Mouse (Mus musculus): ENCODE data around the gene Bzw2. TPM values are rescaled to one million over a fixed set of nuclear protein-coding genes. Genes with fewer than 3 reads are reported as not detected.
A peak's percentile ranks its signal among the peaks of the same experiment; 100 is the strongest.
"Not testable (repeated sequence)": the region's sequence is repeated elsewhere in the genome, so short reads cannot be mapped to it uniquely, and the experiment has no call there.

Bzw2 gene
- 258 and 260 TPM in 2 replicates for polyA plus RNA-seq (2016; fragmentation: Nextera tagmentation; extraction: Ambion mirVana)

GRCm38 (mm10) chr12:36157638-36158308 lies at the start of gene Bzw2:
Gene Bzw2 (minus strand): TSS chr12:36158080.
- Histone ChIP-seq H3K9me3 (no peaks in the 10 kb centered on the region), H3K4me3 (peak within 1 kb of the TSS; percentile 76), H3K27ac (peak within 1 kb of the TSS; percentile 96), H3K4me1 (replicated peaks) (peaks cover 33% of the 10 kb centered on the region), H3K27me3 (ENCODE audit: insufficient read depth, poor library complexity, severe bottlenecking) (no peaks in the 10 kb centered on the region), H3K36me3 (peaks cover 10% of the 10 kb centered on the region; the same call in 1 of the 2 replicates)
- DNase-seq (ENCODE audit: low spot score): peak; percentile 66
- 5% methylated on average over 26 of the region's 26 CpGs for WGBS

- 56% methylated on average over 9 of the region's 9 CpGs for WGBS
- Histone ChIP-seq H3K27ac (no peak overlapping the region), H3K36me3 (no peaks in the 10 kb centered on the region), H3K27me3 (ENCODE audit: insufficient read depth, poor library complexity, severe bottlenecking) (no peaks in the 10 kb centered on the region), H3K4me3 (0 out of 2 replicates have a peak overlapping the region, but pooled peaks have one; percentile 20), H3K9me3 (no peaks in the 10 kb centered on the region), H3K4me1 (replicated peaks) (peaks cover 13% of the 10 kb centered on the region; the same call in 1 of the 2 replicates)
- DNase-seq (ENCODE audit: low spot score): peak; percentile 75
Observed at GRCm38 (mm10) chr12:36207072-36207799, 49.4 kb upstream of the Bzw2 start.

GRCm38 (mm10) chr12:36205579-36206119 lies 47.8 kb upstream of the Bzw2 start:
- not testable (repeated sequence) for H3K4me3 ChIP-seq; H3K9me3 ChIP-seq; DNase-seq (ENCODE audit: low spot score); H3K27ac ChIP-seq; H3K36me3 ChIP-seq; H3K27me3 ChIP-seq (ENCODE audit: insufficient read depth, poor library complexity, severe bottlenecking)
- WGBS: 50% methylated on average over 5 of the region's 5 CpGs
- H3K4me1 ChIP-seq (replicated peaks): peaks cover 13% of the 10 kb centered on the region; the same call in 1 of the 2 replicates

- H3K27ac ChIP-seq: no peak overlapping the region
- WGBS: 95% methylated on average over 7 of the region's 7 CpGs
- peaks cover 82% of the 10 kb centered on the region for H3K36me3 ChIP-seq
- H3K4me3 ChIP-seq: no peak overlapping the region
- H3K9me3 ChIP-seq: peaks cover 29% of the 10 kb centered on the region
- no peaks in the 10 kb centered on the region for H3K27me3 ChIP-seq (ENCODE audit: insufficient read depth, poor library complexity, severe bottlenecking)
- no peaks in the 10 kb centered on the region for H3K4me1 ChIP-seq (replicated peaks)
- DNase-seq (ENCODE audit: low spot score): no peak
Observed at GRCm38 (mm10) chr12:36194976-36195375, 37.1 kb upstream of the Bzw2 start.

- H3K27me3 ChIP-seq (ENCODE audit: insufficient read depth, poor library complexity, severe bottlenecking): no peaks in the 10 kb centered on the region
- peaks cover 83% of the 10 kb centered on the region for H3K36me3 ChIP-seq
- H3K9me3 ChIP-seq: no peaks in the 10 kb centered on the region
- H3K4me3 ChIP-seq: no peak overlapping the region
- no peak overlapping the region for H3K27ac ChIP-seq
- H3K4me1 ChIP-seq (replicated peaks): no peaks in the 10 kb centered on the region
- DNase-seq (ENCODE audit: low spot score): no peak
- WGBS: 93% methylated on average over 5 of the region's 5 CpGs
Observed at GRCm38 (mm10) chr12:36190343-36190742, 32.5 kb upstream of the Bzw2 start.

- no peak overlapping the region for H3K4me3 ChIP-seq
- H3K9me3 ChIP-seq: no peaks in the 10 kb centered on the region
- H3K4me1 ChIP-seq (replicated peaks): no peaks in the 10 kb centered on the region
- no peak for DNase-seq (ENCODE audit: low spot score)
- H3K36me3 ChIP-seq: peaks cover 76% of the 10 kb centered on the region
- no peak overlapping the region for H3K27ac ChIP-seq
- no peaks in the 10 kb centered on the region for H3K27me3 ChIP-seq (ENCODE audit: insufficient read depth, poor library complexity, severe bottlenecking)
- 97% methylated on average over 3 of the region's 3 CpGs for WGBS
Observed at GRCm38 (mm10) chr12:36189610-36190009, 31.7 kb upstream of the Bzw2 start.

GRCm38 (mm10) chr12:36187081-36187480 lies 29.2 kb upstream of the Bzw2 start:
- Histone ChIP-seq H3K9me3 (no peaks in the 10 kb centered on the region), H3K27ac (no peak overlapping the region), H3K4me1 (replicated peaks) (no peaks in the 10 kb centered on the region), H3K27me3 (ENCODE audit: insufficient read depth, poor library complexity, severe bottlenecking) (no peaks in the 10 kb centered on the region), H3K36me3 (peaks cover 77% of the 10 kb centered on the region), H3K4me3 (no peak overlapping the region)
- DNase-seq (ENCODE audit: low spot score): no peak
- 68% methylated on average over 6 of the region's 6 CpGs for WGBS

GRCm38 (mm10) chr12:36182570-36182969 lies 24.7 kb upstream of the Bzw2 start:
- WGBS: 81% methylated on average over 6 of the region's 6 CpGs
- no peak for DNase-seq (ENCODE audit: low spot score)
- peaks cover 54% of the 10 kb centered on the region for H3K36me3 ChIP-seq
- no peak overlapping the region for H3K27ac ChIP-seq
- no peaks in the 10 kb centered on the region for H3K4me1 ChIP-seq (replicated peaks)
- H3K9me3 ChIP-seq: no peaks in the 10 kb centered on the region
- H3K4me3 ChIP-seq: no peak overlapping the region
- no peaks in the 10 kb centered on the region for H3K27me3 ChIP-seq (ENCODE audit: insufficient read depth, poor library complexity, severe bottlenecking)

- WGBS: 91% methylated on average over 5 of the region's 5 CpGs
- no peak overlapping the region for H3K4me3 ChIP-seq
- H3K27me3 ChIP-seq (ENCODE audit: insufficient read depth, poor library complexity, severe bottlenecking): no peaks in the 10 kb centered on the region
- no peak overlapping the region for H3K27ac ChIP-seq
- peaks cover 61% of the 10 kb centered on the region for H3K36me3 ChIP-seq
- no peak for DNase-seq (ENCODE audit: low spot score)
- no peaks in the 10 kb centered on the region for H3K4me1 ChIP-seq (replicated peaks)
- H3K9me3 ChIP-seq: no peaks in the 10 kb centered on the region
Observed at GRCm38 (mm10) chr12:36177227-36177626, 19.3 kb upstream of the Bzw2 start.

GRCm38 (mm10) chr12:36165299-36165698 lies 7.4 kb upstream of the Bzw2 start:
- H3K36me3 ChIP-seq: peaks cover 11% of the 10 kb centered on the region

GRCm38 (mm10) chr12:36164126-36164791 lies 6.4 kb upstream of the Bzw2 start:
- no peak for DNase-seq (ENCODE audit: low spot score)
- 81% methylated on average over 7 of the region's 7 CpGs for WGBS
- H3K4me1 ChIP-seq (replicated peaks): peaks cover 7% of the 10 kb centered on the region
- H3K27ac ChIP-seq: no peak overlapping the region
- H3K27me3 ChIP-seq (ENCODE audit: insufficient read depth, poor library complexity, severe bottlenecking): no peaks in the 10 kb centered on the region
- H3K4me3 ChIP-seq: no peak overlapping the region
- no peaks in the 10 kb centered on the region for H3K9me3 ChIP-seq
- peaks cover 10% of the 10 kb centered on the region for H3K36me3 ChIP-seq

More at GRCm38 (mm10) chr12:36165299-36165698, 7.4 kb upstream of the Bzw2 start:
- Histone ChIP-seq H3K4me1 (replicated peaks) (peaks cover 7% of the 10 kb centered on the region), H3K27ac (no peak overlapping the region), H3K9me3 (no peaks in the 10 kb centered on the region), H3K4me3 (no peak overlapping the region), H3K27me3 (ENCODE audit: insufficient read depth, poor library complexity, severe bottlenecking) (no peaks in the 10 kb centered on the region)
- WGBS: 60% methylated on average over 1 of the region's 1 CpGs
- DNase-seq (ENCODE audit: low spot score): no peak

GRCm38 (mm10) chr12:36157304-36157637 lies 609 bp downstream of the Bzw2 start:
- no peaks in the 10 kb centered on the region for H3K27me3 ChIP-seq (ENCODE audit: insufficient read depth, poor library complexity, severe bottlenecking)
- H3K9me3 ChIP-seq: no peaks in the 10 kb centered on the region
- H3K36me3 ChIP-seq: peaks cover 10% of the 10 kb centered on the region; the same call in 1 of the 2 replicates
- DNase-seq (ENCODE audit: low spot score): no peak
- peak overlapping the region; percentile 76 for H3K4me3 ChIP-seq
- WGBS: under 1% methylated on average over 14 of the region's 14 CpGs
- peaks cover 33% of the 10 kb centered on the region for H3K4me1 ChIP-seq (replicated peaks)
- peak overlapping the region; percentile 96 for H3K27ac ChIP-seq

Measured in hindbrain, embryonic 10.5 days (tissue).